Mouse (Mus musculus) kidney, postnatal 0 days (tissue): Measurements from ENCODE around the gene Yif1b. TPM values are rescaled to one million over a fixed set of nuclear protein-coding genes. Genes with fewer than 3 reads are reported as not detected.

Source experiments
- ATAC-seq: fragments of 200-750 bp; cut with Nextera tagmentation; replicated peaks from 2 replicates; pipeline ENCODE4 v1.8.0; 2017; ENCODE audit warnings: low read depth, moderate number of reproducible peaks, moderate TSS enrichment, moderate library complexity; ENCODE audit not compliant: low FRiP score
- DNase-seq: peaks from one replicate; pipeline ENCODE4 v3.0.0-alpha.2; 2016; ENCODE audit warnings: low spot score
- H3K27ac ChIP-seq: fragments of 300-500 bp; sonication (generic); 2 replicates; pipeline ENCODE4 v1.5.1; 2014; ENCODE audit warnings: mild to moderate bottlenecking
- H3K27me3 ChIP-seq: fragments of 300-500 bp; sonication (generic); 2 replicates; pipeline ENCODE4 v1.6.1; 2014; ENCODE audit warnings: low read length, mixed read lengths; ENCODE audit not compliant: insufficient read depth
- H3K36me3 ChIP-seq: fragments of 300-500 bp; sonication (generic); 2 replicates; pipeline ENCODE4 v1.6.1; 2014; ENCODE audit warnings: low read length, mixed read lengths; ENCODE audit not compliant: insufficient read depth
- H3K4me1 ChIP-seq: fragments of 300-500 bp; sonication (generic); replicated peaks from 2 replicates; pipeline ENCODE4 v1.6.1; 2014; ENCODE audit warnings: antibody characterized with exemption, low read length, mixed read lengths; ENCODE audit not compliant: insufficient read depth
- H3K4me2 ChIP-seq: fragments of 300-500 bp; sonication (generic); 2 replicates; pipeline ENCODE4 v1.6.1; 2014; ENCODE audit warnings: mild to moderate bottlenecking, low read length, moderate library complexity, mixed read lengths
- H3K4me3 ChIP-seq: fragments of 300-500 bp; sonication (generic); replicated peaks from 2 replicates; pipeline ENCODE4 v1.5.1; 2014; ENCODE audit warnings: low read depth, low read length
- H3K9ac ChIP-seq: fragments of 300-500 bp; sonication (generic); 2 replicates; pipeline ENCODE4 v1.6.1; 2014; ENCODE audit warnings: low read depth, low read length
- H3K9me3 ChIP-seq: fragments of 300-500 bp; sonication (generic); replicated peaks from 2 replicates; pipeline ENCODE4 v1.6.1; 2016; ENCODE audit warnings: low read length, inconsistent platforms, mixed read lengths
- CTCF ChIP-seq: IDR thresholded peaks from 2 replicates; pipeline ENCODE4 v1.5.1; 2016; ENCODE audit warnings: antibody characterized with exemption, low read depth, mild to moderate bottlenecking, moderate library complexity
- WGBS: fragments of 180-500 bp; shearing (Covaris S2); extraction: QIAGEN DNeasy Blood & Tissue Kit; methylation state at CpG from one replicate; pipeline ENCODE4 v1.1.7; 2014; 5-methylcytosine and 5-hydroxymethylcytosine counted together
- polyA plus RNA-seq: library from polyadenylated mRNA; unstranded; fragments of >200 nt; fragmentation: Nextera tagmentation; extraction: Ambion mirVana; gene quantifications from 2 replicates; pipeline ENCODE4 v1.2.1, GENCODE M21; 2015

Gene Yif1b
- polyA plus RNA-seq, 1 experiment from 2014 or later: 121 TPM

- Histone ChIP-seq H3K9ac (no peak overlapping the region), H3K27ac (peak overlapping the region; percentile 47; the same call in 1 of the 2 replicates), H3K4me3 (no peak overlapping the region), H3K36me3 (no peaks in the 10 kb centered on the region), H3K9me3 (no peaks in the 10 kb centered on the region), H3K27me3 (no peaks in the 10 kb centered on the region), H3K4me2 (no peak overlapping the region), H3K4me1 (0 out of 2 replicates have a peak, but pooled peaks cover 5% of the 10 kb centered on the region)
- TF ChIP-seq CTCF: no peak
- ATAC-seq: no peak
- 69% methylated on average over 4 of the region's 4 CpGs for WGBS
- no peak for DNase-seq
Observed at GRCm38 (mm10) chr7:29277510-29277909, 39.4 kb downstream of the Yif1b start.

GRCm38 (mm10) chr7:29279261-29279660 lies 41.1 kb downstream of the Yif1b start:
- DNase-seq (no peak), ATAC-seq (no peak)

GRCm38 (mm10) chr7:29279924-29280323 lies 41.8 kb downstream of the Yif1b start:
- H3K4me2 ChIP-seq: peak overlapping the region; percentile 90
- WGBS: 75% methylated on average over 8 of the region's 8 CpGs
- no peak for ATAC-seq
- H3K9me3 ChIP-seq: no peaks in the 10 kb centered on the region
- H3K4me1 ChIP-seq: 0 out of 2 replicates have a peak, but pooled peaks cover 5% of the 10 kb centered on the region
- peak overlapping the region; percentile 63; the same call in 1 of the 2 replicates for H3K4me3 ChIP-seq
- no peak overlapping the region for H3K9ac ChIP-seq
- H3K36me3 ChIP-seq: no peaks in the 10 kb centered on the region
- no peaks in the 10 kb centered on the region; the same call in 1 of the 2 replicates for H3K27me3 ChIP-seq
- DNase-seq: no peak
- TF ChIP-seq CTCF: no peak
- peak overlapping the region; percentile 57; the same call in 1 of the 2 replicates for H3K27ac ChIP-seq

More at GRCm38 (mm10) chr7:29279261-29279660, 41.1 kb downstream of the Yif1b start:
- Histone ChIP-seq H3K9ac (no peak overlapping the region), H3K27ac (no peak overlapping the region), H3K36me3 (no peaks in the 10 kb centered on the region), H3K4me2 (peak overlapping the region; percentile 90; the same call in 1 of the 2 replicates), H3K27me3 (no peaks in the 10 kb centered on the region; the same call in 1 of the 2 replicates), H3K4me1 (0 out of 2 replicates have a peak, but pooled peaks cover 5% of the 10 kb centered on the region), H3K9me3 (no peaks in the 10 kb centered on the region), H3K4me3 (no peak overlapping the region)
- TF ChIP-seq CTCF: no peak

GRCm38 (mm10) chr7:29280801-29281200 lies 42.7 kb downstream of the Yif1b start:
- WGBS: 9% methylated on average over 13 of the region's 13 CpGs
- DNase-seq (no peak), ATAC-seq (no peak)
- H3K4me3 ChIP-seq: peak overlapping the region; percentile 63
- H3K9ac ChIP-seq: peak overlapping the region; percentile 83
- no peak for TF ChIP-seq CTCF
- H3K9me3 ChIP-seq: no peaks in the 10 kb centered on the region
- H3K27ac ChIP-seq: peak overlapping the region; percentile 93
- H3K36me3 ChIP-seq: no peaks in the 10 kb centered on the region
- no peaks in the 10 kb centered on the region; the same call in 1 of the 2 replicates for H3K27me3 ChIP-seq
- H3K4me1 ChIP-seq: 0 out of 2 replicates have a peak, but pooled peaks cover 5% of the 10 kb centered on the region
- peak overlapping the region; percentile 90 for H3K4me2 ChIP-seq

- peak within 1 kb of the TSS; percentile 90 for H3K4me2 ChIP-seq
- WGBS: under 1% methylated on average over 80 of the region's 80 CpGs
- no peaks in the 10 kb centered on the region; the same call in 1 of the 2 replicates for H3K27me3 ChIP-seq
- H3K4me1 ChIP-seq: 0 out of 2 replicates have a peak, but pooled peaks cover 5% of the 10 kb centered on the region
- H3K27ac ChIP-seq: peak within 1 kb of the TSS; percentile 93
- H3K9ac ChIP-seq: peak within 1 kb of the TSS; percentile 83
- no peaks in the 10 kb centered on the region for H3K36me3 ChIP-seq
- DNase-seq: peak; percentile 54
- ATAC-seq: peak; percentile 92
- peak; percentile 46; the same call in 1 of the 2 replicates for TF ChIP-seq CTCF
- H3K4me3 ChIP-seq: peak within 1 kb of the TSS; percentile 63
- no peaks in the 10 kb centered on the region for H3K9me3 ChIP-seq
Observed at GRCm38 (mm10) chr7:29281201-29282073, 43.3 kb downstream of the Yif1b start, which contains the start of gene Spint2. Spint2 (minus strand) TSS chr7:29281912.

- Histone ChIP-seq H3K9ac (no peak overlapping the region), H3K27me3 (no peaks in the 10 kb centered on the region; the same call in 1 of the 2 replicates), H3K9me3 (no peaks in the 10 kb centered on the region), H3K4me3 (peak overlapping the region; percentile 63), H3K27ac (peak overlapping the region; percentile 93), H3K4me2 (peak overlapping the region; percentile 90), H3K36me3 (no peaks in the 10 kb centered on the region), H3K4me1 (0 out of 2 replicates have a peak, but pooled peaks cover 3% of the 10 kb centered on the region)
- TF ChIP-seq CTCF: no peak
- 7% methylated on average over 21 of the region's 21 CpGs for WGBS
- ATAC-seq: peak; percentile 59
- peak; percentile 41 for DNase-seq
Observed at GRCm38 (mm10) chr7:29282074-29282554, 44.0 kb downstream of the Yif1b start.
